Mouse (Mus musculus): Measurements from ENCODE around the gene Anks1b. TPM values are rescaled to one million over a fixed set of nuclear protein-coding genes. Genes with fewer than 3 reads are reported as not detected.

Anks1b gene
- polyA plus RNA-seq, 1 experiment from 2014 or later, result 1.8 TPM

- H3K36me3 ChIP-seq (ENCODE audit: control insufficient read depth, insufficient read depth, low read length), result no peaks in the 10 kb centered on the region
- H3K27ac ChIP-seq (replicated peaks), result no peak overlapping the region
- TF ChIP-seq CTCF (IDR thresholded peaks at IDR 0.05; ENCODE audit: low read depth) (no peak), EP300 (optimal IDR thresholded peaks at IDR 0.05) (no peak)
- WGBS, result 88% methylated on average over 8 of the region's 8 CpGs
- no peaks in the 10 kb centered on the region for H3K27me3 ChIP-seq (ENCODE audit: control insufficient read depth, insufficient read depth, low read length)
- H3K9me3 ChIP-seq (ENCODE audit: control insufficient read depth, low read length), result no peaks in the 10 kb centered on the region
- H3K9ac ChIP-seq (ENCODE audit: low read length), result no peak overlapping the region
- H3K4me1 ChIP-seq (replicated peaks; ENCODE audit: control insufficient read depth, insufficient read depth), result no peaks in the 10 kb centered on the region
- no peak overlapping the region for H3K4me2 ChIP-seq (replicated peaks; ENCODE audit: low read depth)
- DNase-seq (ENCODE audit: low spot score), result no peak
- H3K4me3 ChIP-seq (ENCODE audit: low read depth, low read length), result no peak overlapping the region
- ATAC-seq (ENCODE audit: low FRiP score, low TSS enrichment), result no peak
These were observed 912.4 kb downstream of the Anks1b start for GRCm38 (mm10) chr10:90785680-90786079.

GRCm38 (mm10) chr10:90803112-90803511 is 929.8 kb downstream of the Anks1b start:
- H3K4me2 ChIP-seq (replicated peaks; ENCODE audit: low read depth), result no peak overlapping the region
- TF ChIP-seq EP300 (optimal IDR thresholded peaks at IDR 0.05), result no peak
- 0 out of 2 replicates have a peak, but pooled peaks have one; percentile 14 for TF ChIP-seq CTCF (IDR thresholded peaks at IDR 0.05; ENCODE audit: low read depth)
- 47% methylated on average over 6 of the region's 6 CpGs for WGBS
- no peak overlapping the region for H3K27ac ChIP-seq (replicated peaks)
- no peaks in the 10 kb centered on the region for H3K36me3 ChIP-seq (ENCODE audit: control insufficient read depth, insufficient read depth, low read length)
- no peaks in the 10 kb centered on the region for H3K9me3 ChIP-seq (ENCODE audit: control insufficient read depth, low read length)
- no peaks in the 10 kb centered on the region for H3K27me3 ChIP-seq (ENCODE audit: control insufficient read depth, insufficient read depth, low read length)
- ATAC-seq (ENCODE audit: low FRiP score, low TSS enrichment) (no peak), DNase-seq (ENCODE audit: low spot score) (no peak)
- H3K4me1 ChIP-seq (replicated peaks; ENCODE audit: control insufficient read depth, insufficient read depth), result no peaks in the 10 kb centered on the region
- H3K9ac ChIP-seq (ENCODE audit: low read length), result no peak overlapping the region
- no peak overlapping the region for H3K4me3 ChIP-seq (ENCODE audit: low read depth, low read length)

GRCm38 (mm10) chr10:90804602-90805095 is 931.3 kb downstream of the Anks1b start:
- Histone ChIP-seq H3K4me3 (ENCODE audit: low read depth, low read length) (no peak overlapping the region), H3K9me3 (ENCODE audit: control insufficient read depth, low read length) (no peaks in the 10 kb centered on the region), H3K9ac (ENCODE audit: low read length) (no peak overlapping the region), H3K4me2 (replicated peaks; ENCODE audit: low read depth) (no peak overlapping the region), H3K27me3 (ENCODE audit: control insufficient read depth, insufficient read depth, low read length) (no peaks in the 10 kb centered on the region), H3K36me3 (ENCODE audit: control insufficient read depth, insufficient read depth, low read length) (no peaks in the 10 kb centered on the region), H3K4me1 (replicated peaks; ENCODE audit: control insufficient read depth, insufficient read depth) (no peaks in the 10 kb centered on the region), H3K27ac (replicated peaks) (no peak overlapping the region)
- TF ChIP-seq CTCF (IDR thresholded peaks at IDR 0.05; ENCODE audit: low read depth) (no peak), EP300 (optimal IDR thresholded peaks at IDR 0.05) (no peak)
- WGBS, result 14% methylated on average over 4 of the region's 4 CpGs
- ATAC-seq (ENCODE audit: low FRiP score, low TSS enrichment) (no peak), DNase-seq (ENCODE audit: low spot score) (no peak)

- Histone ChIP-seq H3K4me1 (replicated peaks; ENCODE audit: control insufficient read depth, insufficient read depth) (no peaks in the 10 kb centered on the region), H3K4me2 (replicated peaks; ENCODE audit: low read depth) (no peak overlapping the region), H3K27me3 (ENCODE audit: control insufficient read depth, insufficient read depth, low read length) (no peaks in the 10 kb centered on the region), H3K9me3 (ENCODE audit: control insufficient read depth, low read length) (no peaks in the 10 kb centered on the region), H3K36me3 (ENCODE audit: control insufficient read depth, insufficient read depth, low read length) (no peaks in the 10 kb centered on the region), H3K4me3 (ENCODE audit: low read depth, low read length) (no peak overlapping the region), H3K27ac (replicated peaks) (no peak overlapping the region), H3K9ac (ENCODE audit: low read length) (no peak overlapping the region)
- TF ChIP-seq CTCF (IDR thresholded peaks at IDR 0.05; ENCODE audit: low read depth) (no peak), EP300 (optimal IDR thresholded peaks at IDR 0.05) (no peak)
- ATAC-seq (ENCODE audit: low FRiP score, low TSS enrichment) (no peak), DNase-seq (ENCODE audit: low spot score) (no peak)
- WGBS, result 74% methylated on average over 8 of the region's 8 CpGs
These were observed 935.5 kb downstream of the Anks1b start for GRCm38 (mm10) chr10:90808616-90809310.

GRCm38 (mm10) chr10:90809911-90810590 is 936.7 kb downstream of the Anks1b start:
- H3K9ac ChIP-seq (ENCODE audit: low read length), result no peak overlapping the region
- no peak for ATAC-seq (ENCODE audit: low FRiP score, low TSS enrichment)
- H3K4me2 ChIP-seq (replicated peaks; ENCODE audit: low read depth), result no peak overlapping the region
- H3K4me3 ChIP-seq (ENCODE audit: low read depth, low read length), result no peak overlapping the region
- no peaks in the 10 kb centered on the region for H3K36me3 ChIP-seq (ENCODE audit: control insufficient read depth, insufficient read depth, low read length)
- TF ChIP-seq CTCF (IDR thresholded peaks at IDR 0.05; ENCODE audit: low read depth) (no peak), EP300 (optimal IDR thresholded peaks at IDR 0.05) (no peak)
- no peak for DNase-seq (ENCODE audit: low spot score)
- WGBS, result 38% methylated on average over 8 of the region's 8 CpGs
- no peaks in the 10 kb centered on the region for H3K4me1 ChIP-seq (replicated peaks; ENCODE audit: control insufficient read depth, insufficient read depth)
- H3K27me3 ChIP-seq (ENCODE audit: control insufficient read depth, insufficient read depth, low read length), result no peaks in the 10 kb centered on the region
- H3K9me3 ChIP-seq (ENCODE audit: control insufficient read depth, low read length), result no peaks in the 10 kb centered on the region
- H3K27ac ChIP-seq (replicated peaks), result no peak overlapping the region

GRCm38 (mm10) chr10:90811446-90811845 is 938.1 kb downstream of the Anks1b start:
- Histone ChIP-seq H3K4me1 (replicated peaks; ENCODE audit: control insufficient read depth, insufficient read depth) (no peaks in the 10 kb centered on the region), H3K4me2 (replicated peaks; ENCODE audit: low read depth) (no peak overlapping the region), H3K27me3 (ENCODE audit: control insufficient read depth, insufficient read depth, low read length) (no peaks in the 10 kb centered on the region), H3K27ac (replicated peaks) (no peak overlapping the region), H3K9me3 (ENCODE audit: control insufficient read depth, low read length) (no peaks in the 10 kb centered on the region), H3K9ac (ENCODE audit: low read length) (no peak overlapping the region), H3K4me3 (ENCODE audit: low read depth, low read length) (no peak overlapping the region), H3K36me3 (ENCODE audit: control insufficient read depth, insufficient read depth, low read length) (no peaks in the 10 kb centered on the region)
- no peak for ATAC-seq (ENCODE audit: low FRiP score, low TSS enrichment)
- WGBS, result 68% methylated on average over 4 of the region's 4 CpGs
- TF ChIP-seq CTCF (IDR thresholded peaks at IDR 0.05; ENCODE audit: low read depth), result no peak
- TF ChIP-seq EP300 (optimal IDR thresholded peaks at IDR 0.05), result no peak
- DNase-seq (ENCODE audit: low spot score), result no peak
